Mouse (Mus musculus) cerebellum, adult 2 months (tissue): ENCODE measurements around the gene Zscan2. TPM values are rescaled to one million over a fixed set of nuclear protein-coding genes. Genes with fewer than 3 reads are reported as not detected.

ENCODE experiments used
- DNase-seq, 2 experiments: peaks; one replicate each; pipeline ENCODE4 v3.0.0; 2021
- H3K27ac ChIP-seq: fragments of 200-500 bp; 2 replicates; pipeline ENCODE4 v1.5.1; 2012; ENCODE audit warnings: low read length, control low read depth, inconsistent platforms; ENCODE audit not compliant: insufficient read depth
- H3K27me3 ChIP-seq: fragments of 200-500 bp; 2 replicates; pipeline ENCODE4 v1.6.1; 2012; ENCODE audit warnings: inconsistent platforms, mild to moderate bottlenecking, low read length, moderate library complexity; ENCODE audit not compliant: control insufficient read depth, insufficient read depth
- H3K4me1 ChIP-seq: fragments of 200-500 bp; 2 replicates; pipeline ENCODE4 v1.6.1; 2011; ENCODE audit warnings: low read length; ENCODE audit not compliant: control insufficient read depth, insufficient read depth
- H3K4me3 ChIP-seq: fragments of 200-500 bp; replicated peaks from 2 replicates; pipeline ENCODE3; 2011; ENCODE audit warnings: mild to moderate bottlenecking, low read depth, low read length, control low read depth; ENCODE audit not compliant: insufficient read depth
- CTCF ChIP-seq: fragments of 200-500 bp; IDR thresholded peaks from 2 replicates; pipeline ENCODE4 v1.5.1; 2011; ENCODE audit warnings: low read depth, mild to moderate bottlenecking, control low read depth, low read length, moderate library complexity, borderline replicate concordance; ENCODE audit not compliant: insufficient read depth
- POLR2A ChIP-seq: fragments of 200-500 bp; IDR thresholded peaks from 2 replicates; pipeline ENCODE4 v1.6.1; 2011; ENCODE audit warnings: low read length, control low read depth, borderline replicate concordance; ENCODE audit not compliant: insufficient read depth
- WGBS: fragments of 180-500 bp; shearing (Covaris S2); methylation state at CpG from one replicate; pipeline ENCODE4 v1.1.7; 2018; 5-methylcytosine and 5-hydroxymethylcytosine counted together
- polyA plus RNA-seq: library from polyadenylated mRNA; depleted of rRNA; stranded (reverse); fragments of >200 nt; gene quantifications from 2 replicates; pipeline ENCODE4 v1.2.3, GENCODE M21; 2012

Gene Zscan2
- polyA plus RNA-seq, 1 experiment: 8.6 TPM

GRCm38 (mm10) chr7:80900944-80901501, 40.3 kb downstream of the Zscan2 start, which contains the start of gene Wdr73:
Wdr73 (minus strand) TSS chr7:80901269.
- TF ChIP-seq POLR2A: peak; percentile 94
- no peak for TF ChIP-seq CTCF
- DNase-seq: peak; percentile 83 to 86
- WGBS: under 1% methylated on average over 36 of the region's 36 CpGs
- no peak within 1 kb of the TSS; the same call in 1 of the 2 replicates for H3K27ac ChIP-seq
- H3K4me1 ChIP-seq: peaks cover 8% of the 10 kb centered on the region
- H3K27me3 ChIP-seq: no peaks in the 10 kb centered on the region
- peak within 1 kb of the TSS; percentile 68 for H3K4me3 ChIP-seq

- Histone ChIP-seq H3K4me3 (peak overlapping the region; percentile 68), H3K4me1 (peaks cover 8% of the 10 kb centered on the region), H3K27me3 (no peaks in the 10 kb centered on the region), H3K27ac (no peak overlapping the region; the same call in 1 of the 2 replicates)
- WGBS: 16% methylated on average over 15 of the region's 15 CpGs
- TF ChIP-seq POLR2A (no peak), CTCF (no peak)
- no peak for DNase-seq
These were observed 41.0 kb downstream of the Zscan2 start for GRCm38 (mm10) chr7:80901541-80902274.

- no peak for DNase-seq
- WGBS: 88% methylated on average over 11 of the region's 11 CpGs
These were observed 43.1 kb downstream of the Zscan2 start for GRCm38 (mm10) chr7:80903625-80904422.

GRCm38 (mm10) chr7:80904921-80905515, 44.3 kb downstream of the Zscan2 start, which contains the start of gene Nmb:
Nmb (minus strand) TSS chr7:80905076.
- H3K27me3 ChIP-seq: no peaks in the 10 kb centered on the region
- H3K4me3 ChIP-seq: peak within 1 kb of the TSS; percentile 65
- DNase-seq: peak; percentile 61 to 66
- H3K27ac ChIP-seq: no peak within 1 kb of the TSS
- peaks cover 3% of the 10 kb centered on the region; the same call in 1 of the 2 replicates for H3K4me1 ChIP-seq
- WGBS: 2% methylated on average over 19 of the region's 19 CpGs
- TF ChIP-seq CTCF: no peak
- TF ChIP-seq POLR2A: no peak

More at GRCm38 (mm10) chr7:80903625-80904422, 43.1 kb downstream of the Zscan2 start:
- H3K27ac ChIP-seq: no peak overlapping the region
- H3K4me3 ChIP-seq: no peak overlapping the region
- H3K4me1 ChIP-seq: peaks cover 3% of the 10 kb centered on the region; the same call in 1 of the 2 replicates
- H3K27me3 ChIP-seq: no peaks in the 10 kb centered on the region
- no peak for TF ChIP-seq POLR2A
- TF ChIP-seq CTCF: no peak

GRCm38 (mm10) chr7:80911053-80911452, 50.3 kb downstream of the Zscan2 start:
- DNase-seq: no peak
- H3K27ac ChIP-seq: no peak overlapping the region
- 74% methylated on average over 7 of the region's 7 CpGs for WGBS
- TF ChIP-seq POLR2A (no peak), CTCF (no peak)
- H3K27me3 ChIP-seq: no peaks in the 10 kb centered on the region
- no peaks in the 10 kb centered on the region for H3K4me1 ChIP-seq
- H3K4me3 ChIP-seq: no peak overlapping the region

- Histone ChIP-seq H3K4me3 (no peak overlapping the region), H3K4me1 (no peaks in the 10 kb centered on the region), H3K27me3 (no peaks in the 10 kb centered on the region), H3K27ac (no peak overlapping the region)
- no peak for DNase-seq
- no peak for TF ChIP-seq POLR2A
- TF ChIP-seq CTCF: no peak
- WGBS: 88% methylated on average over 8 of the region's 8 CpGs
These were observed 51.8 kb downstream of the Zscan2 start for GRCm38 (mm10) chr7:80912496-80912895.

- DNase-seq: no peak
- H3K27ac ChIP-seq: no peak overlapping the region
- 76% methylated on average over 4 of the region's 4 CpGs for WGBS
- H3K4me1 ChIP-seq: no peaks in the 10 kb centered on the region
- H3K27me3 ChIP-seq: no peaks in the 10 kb centered on the region
- no peak overlapping the region for H3K4me3 ChIP-seq
- TF ChIP-seq CTCF (no peak), POLR2A (no peak)
These were observed 57.3 kb downstream of the Zscan2 start for GRCm38 (mm10) chr7:80917916-80918465.
